Mouse (Mus musculus) cerebellum, adult 9-11 months (tissue): ENCODE measurements at regions not wholly inside any gene's neighbourhood (a gene's known extent, or its start where the extent isn't known, plus 50 kb on each side); places are given as distances from the start of the nearest gene placed in this dataset.
A peak's percentile ranks its signal among the peaks of the same experiment; 100 is the strongest.
"Not testable (repeated sequence)": the region's sequence is repeated elsewhere in the genome, so short reads cannot be mapped to it uniquely, and the experiment has no call there.

Source experiments
- DNase-seq: peaks from one replicate; pipeline ENCODE4 v3.0.0; 2022

- DNase-seq: not testable (repeated sequence)
These were observed 97.7 kb upstream of the Zcchc13 start for GRCm38 (mm10) chrX:103532620-103533199.

GRCm38 (mm10) chrX:103533306-103533705 lies 97.1 kb upstream of the Zcchc13 start:
- peak; percentile 13 for DNase-seq

GRCm38 (mm10) chrX:103533831-103534230 lies 96.6 kb upstream of the Zcchc13 start:
- DNase-seq: no peak

- DNase-seq: no peak
These were observed 83.7 kb upstream of the Zcchc13 start for GRCm38 (mm10) chrX:103546490-103547202.

GRCm38 (mm10) chrX:103551304-103551703 lies 79.1 kb upstream of the Zcchc13 start:
- no peak for DNase-seq

GRCm38 (mm10) chrX:103553196-103553595 lies 77.2 kb upstream of the Zcchc13 start:
- no peak for DNase-seq

GRCm38 (mm10) chrX:103553605-103554004 lies 76.8 kb upstream of the Zcchc13 start:
- no peak for DNase-seq

GRCm38 (mm10) chrX:103555041-103555986 lies 75.1 kb upstream of the Zcchc13 start:
- DNase-seq: not testable (repeated sequence)

GRCm38 (mm10) chrX:103556046-103556445 lies 74.3 kb upstream of the Zcchc13 start:
- no peak for DNase-seq

- no peak for DNase-seq
These were observed 73.5 kb upstream of the Zcchc13 start for GRCm38 (mm10) chrX:103556681-103557490.

- no peak for DNase-seq
These were observed 72.9 kb upstream of the Zcchc13 start for GRCm38 (mm10) chrX:103557496-103557895.

- DNase-seq: peak; percentile 81
These were observed 66.7 kb upstream of the Zcchc13 start for GRCm38 (mm10) chrX:103563531-103564246.

GRCm38 (mm10) chrX:103573344-103573743 lies 57.0 kb upstream of the Zcchc13 start:
- DNase-seq: no peak

- no peak for DNase-seq
These were observed 50.9 kb upstream of the Zcchc13 start for GRCm38 (mm10) chrX:103579484-103579883.
